Mouse (Mus musculus) heart, postnatal 10 days (tissue): Measurements from ENCODE around the gene Flii. TPM values are rescaled to one million over a fixed set of nuclear protein-coding genes. Genes with fewer than 3 reads are reported as not detected.

ENCODE experiments used
- DNase-seq, 2 experiments: peaks; one replicate each; pipeline ENCODE4 v3.0.0; 2021
- intact Hi-C: fragments of 180-260 bp; cut with DNase I; formaldehyde crosslinking; loops from one replicate; pipeline ENCODE4 v1.15.1; 2025
- total RNA-seq, 2 experiments: library from RNA; stranded (reverse); gene quantifications; 2 replicates each; pipeline ENCODE4 v1.2.3; 2021

Gene Flii
- total RNA-seq, 2 experiments from 2014 or later = 106 to 117 TPM

- intact Hi-C loops = loop anchor here (2.0 kb wide), 2 partner anchors 29 to 49 kb away; partner anchors contain the start of genes Llgl1, Smcr8 and Top3a
- DNase-seq = no peak
Measured at GRCm38 (mm10) chr11:60727392-60728140, 503 bp upstream of the Flii start.

GRCm38 (mm10) chr11:60719263-60719662, 7.8 kb downstream of the Flii start:
- intact Hi-C loops = no loop called here
- DNase-seq = no peak

GRCm38 (mm10) chr11:60715833-60716232, 11.2 kb downstream of the Flii start:
- DNase-seq = no peak
- intact Hi-C loops = no loop called here

GRCm38 (mm10) chr11:60712639-60713255, 14.3 kb downstream of the Flii start:
- intact Hi-C loops = no loop called here
- DNase-seq = no peak

- no peak for DNase-seq
- intact Hi-C loops = no loop called here
Measured at GRCm38 (mm10) chr11:60712040-60712439, 15.0 kb downstream of the Flii start.

GRCm38 (mm10) chr11:60711218-60711617, 15.8 kb downstream of the Flii start:
- intact Hi-C loops = no loop called here
- DNase-seq = no peak

GRCm38 (mm10) chr11:60709481-60710465, 17.3 kb downstream of the Flii start:
- DNase-seq = peak in 1 of 2 experiments; percentile 4
- intact Hi-C loops = no loop called here

GRCm38 (mm10) chr11:60708631-60709030, 18.4 kb downstream of the Flii start:
- DNase-seq = peak in 1 of 2 experiments; percentile 1
- intact Hi-C loops = no loop called here

- intact Hi-C loops = no loop called here
Measured at GRCm38 (mm10) chr11:60707672-60708071, 19.4 kb downstream of the Flii start.

GRCm38 (mm10) chr11:60706696-60707480, 20.2 kb downstream of the Flii start:
- DNase-seq = peak in 1 of 2 experiments; percentile 0
- intact Hi-C loops = no loop called here

More at GRCm38 (mm10) chr11:60707672-60708071, 19.4 kb downstream of the Flii start:
- peak; percentile 93 to 94 for DNase-seq

GRCm38 (mm10) chr11:60706076-60706475, 21.0 kb downstream of the Flii start:
- intact Hi-C loops = no loop called here
- peak in 1 of 2 experiments; percentile 0 for DNase-seq

GRCm38 (mm10) chr11:60705255-60705654, 21.8 kb downstream of the Flii start:
- intact Hi-C loops = no loop called here
- DNase-seq = no peak

- peak in 1 of 2 experiments; percentile 0 for DNase-seq
- intact Hi-C loops = loop anchor here (5.0 kb wide), 1 partner anchor 78 kb away; no protein-coding TSS in a partner anchor
Measured at GRCm38 (mm10) chr11:60704023-60704880, 22.8 kb downstream of the Flii start.

GRCm38 (mm10) chr11:60703131-60703530, 23.9 kb downstream of the Flii start:
- DNase-seq = peak; percentile 52 to 70
- intact Hi-C loops = loop anchor here (5.0 kb wide), 1 partner anchor 79 kb away; no protein-coding TSS in a partner anchor

- peak; percentile 5 to 8 for DNase-seq
- intact Hi-C loops = loop anchor here (5.0 kb wide), 1 partner anchor 81 kb away; no protein-coding TSS in a partner anchor
Measured at GRCm38 (mm10) chr11:60701611-60702010, 25.5 kb downstream of the Flii start.

- intact Hi-C loops = loop anchor here (5.0 kb wide), 1 partner anchor 82 kb away; no protein-coding TSS in a partner anchor
- DNase-seq = peak in 1 of 2 experiments; percentile 2
Measured at GRCm38 (mm10) chr11:60700320-60701185, 26.5 kb downstream of the Flii start.

- peak; percentile 88 to 89 for DNase-seq
- intact Hi-C loops = loop anchor here (2.0 to 5.0 kb wide), 4 partner anchors 27 to 393 kb away; partner anchors contain the start of genes Flii and Tmem11
Measured at GRCm38 (mm10) chr11:60699524-60700075, 27.5 kb downstream of the Flii start, which contains the start of gene Llgl1. Gene Llgl1 (plus strand): TSS chr11:60699723.
